Mouse (Mus musculus) spleen, postnatal 14 days (tissue): Measurements from ENCODE around the gene Usp8.
A peak's percentile ranks its signal among the peaks of the same experiment; 100 is the strongest.

Source experiments
- DNase-seq, 2 experiments: peaks; one replicate each; pipeline ENCODE4 v3.0.0; 2021 to 2022; ENCODE audit warnings: low spot score in 2 of 2

Gene Usp8

GRCm38 (mm10) chr2:126706759-126707437 is at the start of gene Usp8:
Usp8 (plus strand) TSS chr2:126707328.
- peak; percentile 96 to 97 for DNase-seq

GRCm38 (mm10) chr2:126663481-126663880 is 43.6 kb upstream of the Usp8 start:
- no peak for DNase-seq

- no peak for DNase-seq
Observed at GRCm38 (mm10) chr2:126665984-126666383, 41.1 kb upstream of the Usp8 start.

GRCm38 (mm10) chr2:126668621-126669252 is 38.4 kb upstream of the Usp8 start:
- DNase-seq = no peak

- no peak for DNase-seq
Observed at GRCm38 (mm10) chr2:126673317-126674242, 33.5 kb upstream of the Usp8 start.

- DNase-seq = peak; percentile 25 to 45
Observed at GRCm38 (mm10) chr2:126674441-126675168, 32.5 kb upstream of the Usp8 start.

GRCm38 (mm10) chr2:126675169-126676121 is 31.7 kb upstream of the Usp8 start:
- peak; percentile 75 to 82 for DNase-seq

- no peak for DNase-seq
Observed at GRCm38 (mm10) chr2:126676122-126676515, 31.0 kb upstream of the Usp8 start, which contains the start of gene Gabpb1. Gabpb1 (minus strand) TSS chr2:126676337.

- no peak for DNase-seq
Observed at GRCm38 (mm10) chr2:126677366-126677765, 29.8 kb upstream of the Usp8 start.

GRCm38 (mm10) chr2:126682333-126682732 is 24.8 kb upstream of the Usp8 start:
- no peak for DNase-seq

- DNase-seq = no peak
Observed at GRCm38 (mm10) chr2:126682937-126683336, 24.2 kb upstream of the Usp8 start.

- no peak for DNase-seq
Observed at GRCm38 (mm10) chr2:126691290-126691689, 15.8 kb upstream of the Usp8 start.

GRCm38 (mm10) chr2:126695285-126695684 is 11.8 kb upstream of the Usp8 start:
- no peak for DNase-seq

- no peak for DNase-seq
Observed at GRCm38 (mm10) chr2:126707438-126707779, 281 bp downstream of the Usp8 start.

- no peak for DNase-seq
Observed at GRCm38 (mm10) chr2:126708361-126708760, 1.2 kb downstream of the Usp8 start.

GRCm38 (mm10) chr2:126712526-126712925 is 5.4 kb downstream of the Usp8 start:
- no peak for DNase-seq

- DNase-seq = no peak
Observed at GRCm38 (mm10) chr2:126712950-126713349, 5.8 kb downstream of the Usp8 start.

- no peak for DNase-seq
Observed at GRCm38 (mm10) chr2:126729207-126729606, 22.1 kb downstream of the Usp8 start.

GRCm38 (mm10) chr2:126730502-126730901 is 23.4 kb downstream of the Usp8 start:
- no peak for DNase-seq

GRCm38 (mm10) chr2:126735339-126736073 is 28.4 kb downstream of the Usp8 start:
- no peak for DNase-seq
